Mouse (Mus musculus) ES-Bruce4 (cell line): ENCODE measurements around the gene Plekha1.

Experiments
- CTCF ChIP-seq: IDR thresholded peaks from one replicate; pipeline ENCODE4 v1.8.1; 2011; ENCODE audit warnings: low read depth, low read length
- POLR2A ChIP-seq: IDR thresholded peaks from one replicate; pipeline ENCODE4 v1.8.1; 2011; ENCODE audit warnings: low read length; ENCODE audit not compliant: insufficient read depth

DNA sequence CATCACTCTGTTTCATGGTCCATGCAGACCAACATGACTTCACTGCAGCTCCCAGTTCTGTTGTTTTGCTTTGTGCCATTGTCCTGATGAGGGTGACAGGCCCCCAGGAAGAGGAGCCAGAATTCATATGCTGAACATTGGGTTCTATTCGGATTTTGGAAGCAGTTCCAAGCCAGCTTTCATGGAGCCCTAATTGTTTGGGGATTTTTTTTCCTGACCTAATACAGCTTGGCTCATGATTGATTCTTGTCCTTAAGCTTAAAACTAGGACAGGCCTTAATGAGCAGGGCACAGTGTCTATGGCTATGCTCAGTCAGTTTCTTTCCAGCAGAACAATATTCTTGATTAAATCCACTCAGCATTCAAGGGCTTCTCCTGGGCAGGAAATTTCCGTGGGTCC is 52.7 kb downstream of the Plekha1 start:
- no peak for TF ChIP-seq POLR2A
- no peak for TF ChIP-seq CTCF
